Mouse (Mus musculus): ENCODE data around the gene Bloc1s3.

Gene Bloc1s3

DNA sequence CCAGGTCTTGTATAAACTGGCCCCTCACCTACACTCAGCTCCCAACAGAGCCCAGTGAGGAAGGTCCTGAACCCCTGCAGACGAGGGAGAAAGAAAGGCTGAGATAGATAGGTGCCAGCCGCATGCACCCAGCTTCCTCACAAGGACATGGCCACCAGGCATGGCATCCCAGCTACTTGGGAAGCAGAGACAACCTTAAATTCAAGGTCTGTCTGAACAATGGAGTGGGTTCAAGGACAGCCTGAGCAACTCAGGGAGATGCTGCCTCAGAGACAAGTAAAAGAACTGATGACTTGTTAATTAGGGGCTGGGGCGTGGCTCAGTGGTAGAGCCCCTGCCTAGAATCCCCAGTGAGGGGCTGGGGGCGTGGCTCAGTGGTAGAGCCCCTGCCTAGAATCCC lies 53.0 kb downstream of the Bloc1s3 start:
- in situ Hi-C loops (cut with MboI, MseI) = no loop called here
